Mouse (Mus musculus) T-cell, adult 2 months (primary cell): Measurements from ENCODE around the gene Uhrf1bp1l.

Experiments used
- DNase-seq: peaks from one replicate; pipeline ENCODE4 v3.0.0; 2022; ENCODE audit warnings: low spot score

The Uhrf1bp1l gene

DNA sequence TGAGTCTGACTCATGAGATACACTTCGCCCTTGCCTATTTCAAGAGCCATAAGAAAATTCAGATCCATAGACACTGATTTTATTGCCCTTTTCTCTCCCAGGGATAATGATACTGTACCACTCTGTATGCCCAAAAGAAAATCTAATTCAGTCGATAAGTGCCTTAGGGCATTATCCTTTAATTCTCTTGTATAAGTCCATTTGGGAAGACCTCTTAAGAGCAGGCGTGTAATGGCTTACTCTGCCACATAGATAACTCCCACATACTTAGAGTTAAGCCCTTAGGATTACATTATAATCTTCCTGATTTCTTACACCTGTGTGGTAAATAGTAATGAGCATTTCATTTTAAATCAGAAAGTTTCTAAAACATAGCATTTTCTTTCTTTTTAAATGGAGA lies 1.8 kb downstream of the Uhrf1bp1l start:
- DNase-seq: no peak

DNA sequence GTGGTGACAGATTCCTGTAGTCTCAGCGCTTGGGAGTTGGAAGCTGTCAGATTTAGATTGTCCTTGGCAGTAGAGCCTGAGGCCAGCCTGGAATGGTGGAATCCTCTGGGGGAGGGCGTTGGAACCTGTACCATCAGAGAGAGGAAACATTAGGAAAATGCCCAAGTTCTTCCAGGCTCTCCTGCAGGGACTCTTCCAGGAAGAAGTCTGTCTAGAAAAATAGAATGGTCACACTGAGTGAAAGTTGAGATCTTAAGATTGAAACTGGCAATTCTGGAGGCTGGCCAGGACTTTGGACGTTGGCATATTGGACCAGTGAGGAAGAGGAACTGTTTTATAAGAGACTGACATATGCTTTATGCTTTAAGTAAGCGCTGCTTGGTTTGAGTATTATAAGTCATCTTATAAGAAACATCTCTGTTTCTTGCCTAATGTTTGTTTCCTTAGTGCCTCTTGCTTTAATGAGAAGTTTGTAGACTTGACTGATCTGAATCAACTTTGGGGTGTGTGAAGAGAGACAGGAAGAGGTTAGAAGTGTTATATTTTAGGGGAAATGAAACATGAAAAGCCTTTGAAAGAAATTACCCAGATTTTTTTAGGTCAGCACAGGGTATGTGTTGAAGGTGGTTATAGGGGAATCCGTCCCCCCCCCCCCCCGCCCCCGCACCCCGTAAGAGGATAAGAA lies 2.6 kb downstream of the Uhrf1bp1l start:
- no peak for DNase-seq

DNA sequence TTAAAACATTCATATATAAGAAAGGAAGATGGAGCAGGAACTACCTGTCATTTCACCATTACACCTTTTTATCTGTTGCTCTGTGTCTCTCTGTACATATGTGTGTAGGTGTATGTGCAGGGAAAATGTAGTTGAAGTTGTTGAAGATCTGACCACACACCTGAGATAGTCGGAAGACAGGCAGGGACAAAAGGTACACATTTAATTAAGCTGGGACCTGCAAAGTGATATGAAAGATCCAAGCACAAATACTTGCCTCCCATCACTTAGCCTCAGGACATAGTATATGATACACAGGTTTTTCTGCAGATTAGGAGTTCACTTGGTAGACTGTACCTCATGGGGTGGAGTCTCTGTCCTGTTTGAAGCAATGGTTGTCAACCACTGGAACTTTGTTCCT lies 3.1 kb downstream of the Uhrf1bp1l start:
- DNase-seq: no peak

- no peak for DNase-seq
These were observed 3.8 kb downstream of the Uhrf1bp1l start for GRCm38 (mm10) chr10:89748619-89749018.

DNA sequence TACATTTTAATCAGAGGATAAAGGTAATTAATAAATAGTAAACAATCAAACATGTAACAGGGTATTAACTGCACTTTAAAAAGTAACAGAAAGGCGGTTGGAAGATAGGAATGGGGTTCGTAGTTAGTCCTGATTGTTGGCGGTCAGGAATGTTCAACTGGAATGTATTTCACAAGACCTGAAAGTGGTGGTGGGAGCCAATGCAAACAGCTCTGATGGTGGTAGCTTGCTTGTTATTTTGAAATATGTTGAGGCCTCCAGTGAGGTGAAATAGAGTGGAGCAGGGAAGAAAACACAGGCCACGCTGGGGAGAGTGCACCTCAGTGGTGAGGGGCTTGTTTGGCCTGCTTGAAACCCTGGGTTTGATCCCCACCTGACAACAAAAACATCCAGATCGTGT lies 6.3 kb downstream of the Uhrf1bp1l start:
- no peak for DNase-seq

- no peak for DNase-seq
These were observed 10.4 kb downstream of the Uhrf1bp1l start for GRCm38 (mm10) chr10:89755231-89755630.

DNA sequence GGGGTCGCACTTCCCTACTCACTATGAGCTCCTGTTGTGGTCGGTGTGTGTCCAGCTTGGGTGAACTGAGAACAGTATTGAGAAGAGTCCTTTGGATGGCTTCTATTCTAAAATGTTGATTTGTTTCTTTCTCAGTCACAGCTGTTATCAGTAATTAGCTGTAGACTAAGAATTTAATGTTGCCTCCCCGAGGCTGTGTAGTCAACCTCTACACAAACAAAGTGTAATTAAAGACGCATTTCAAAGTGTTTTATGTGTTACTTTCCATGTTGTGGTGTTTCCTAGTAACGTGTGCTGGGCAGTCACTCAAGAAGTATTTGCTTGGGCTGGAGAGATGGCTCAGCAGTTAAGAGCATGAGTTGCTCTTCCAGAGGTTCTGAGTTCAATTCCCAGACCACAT lies 16.0 kb downstream of the Uhrf1bp1l start:
- DNase-seq: no peak

- no peak for DNase-seq
These were observed 19.8 kb downstream of the Uhrf1bp1l start for GRCm38 (mm10) chr10:89764457-89765121.

DNA sequence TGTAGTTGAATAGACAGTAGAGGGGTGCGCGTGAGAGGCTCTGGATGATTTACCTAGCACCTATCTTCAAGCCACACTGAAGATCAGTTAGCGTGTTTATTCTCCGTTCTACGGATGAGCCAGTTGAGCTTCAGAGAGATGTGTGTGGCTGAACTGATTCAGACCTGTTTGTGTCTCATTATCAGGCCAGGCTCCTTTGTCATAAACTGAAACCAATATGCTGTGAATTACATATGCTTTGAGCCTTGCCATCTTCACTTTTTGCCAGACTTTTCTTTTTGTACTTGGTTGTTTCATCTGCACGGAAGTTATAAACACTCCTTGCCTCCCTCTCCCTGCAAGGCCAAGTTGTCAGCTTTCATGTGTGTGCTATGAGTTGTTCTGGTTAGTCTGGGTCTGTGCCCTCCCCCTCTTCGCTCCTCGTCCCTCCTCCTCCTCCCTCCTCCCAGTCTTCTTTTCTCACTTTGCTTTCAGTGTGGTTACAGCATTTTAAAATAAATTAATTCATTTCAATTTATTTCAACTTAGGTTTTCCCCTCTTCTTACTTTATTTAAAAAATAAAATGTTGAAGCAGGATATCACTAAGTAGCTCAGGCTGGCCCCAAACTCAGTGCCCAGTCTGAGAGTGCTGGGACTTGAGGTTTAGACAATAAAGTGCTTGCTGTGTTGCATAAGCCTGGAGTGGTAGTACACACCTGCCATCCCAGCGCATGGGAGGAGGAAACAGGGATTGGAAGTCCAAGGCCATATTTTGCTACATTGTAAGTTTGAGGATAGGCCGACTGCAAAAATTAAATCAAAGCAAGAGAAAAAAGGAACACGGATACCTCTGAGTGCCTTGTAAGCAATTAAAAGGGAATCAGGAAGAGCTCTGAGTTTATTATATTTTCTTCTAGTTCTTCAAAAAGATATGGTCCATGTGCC lies 21.3 kb downstream of the Uhrf1bp1l start:
- peak; percentile 31 for DNase-seq

GRCm38 (mm10) chr10:89768352-89769020 lies 23.7 kb downstream of the Uhrf1bp1l start:
- no peak for DNase-seq

DNA sequence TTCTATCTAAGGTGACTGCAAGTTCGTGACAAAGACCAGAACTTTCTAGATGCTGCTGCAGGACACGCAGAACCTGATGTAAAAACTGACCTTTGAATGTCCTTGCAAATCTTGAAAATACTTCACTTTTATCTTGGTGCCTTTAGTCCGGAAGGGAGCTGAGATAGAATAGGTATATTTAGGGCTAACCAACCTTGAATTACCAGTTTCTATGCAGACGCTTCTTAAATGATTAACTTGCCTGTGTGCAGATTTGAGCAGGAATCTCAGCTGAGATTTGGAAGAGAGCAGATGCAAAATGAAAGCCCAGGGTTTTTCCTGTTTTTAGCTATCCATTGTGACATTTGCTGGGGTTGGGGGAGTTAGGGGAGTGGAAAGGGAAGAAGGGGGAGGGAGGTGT lies 24.3 kb downstream of the Uhrf1bp1l start:
- DNase-seq: no peak

- no peak for DNase-seq
These were observed 27.1 kb downstream of the Uhrf1bp1l start for GRCm38 (mm10) chr10:89771894-89772293.

DNA sequence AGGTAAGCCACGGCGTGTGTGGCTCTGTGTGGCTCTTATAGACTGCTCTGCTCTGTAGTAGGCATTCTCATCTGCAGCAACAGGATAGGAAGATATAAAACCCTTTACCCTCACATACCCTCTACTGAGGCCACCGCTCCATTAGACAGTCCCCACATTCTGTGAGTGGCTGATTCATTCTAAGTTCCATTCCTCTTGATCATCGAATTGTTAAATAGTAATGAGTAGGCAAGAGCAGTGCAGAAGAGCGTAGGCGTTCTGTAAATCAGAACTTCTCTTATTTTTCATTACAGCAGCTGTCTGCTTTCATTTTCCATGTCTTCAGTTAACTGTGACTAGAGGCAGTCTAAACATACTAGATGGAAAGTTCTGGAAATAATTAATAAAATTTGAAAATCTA lies 31.2 kb downstream of the Uhrf1bp1l start:
- DNase-seq: no peak

DNA sequence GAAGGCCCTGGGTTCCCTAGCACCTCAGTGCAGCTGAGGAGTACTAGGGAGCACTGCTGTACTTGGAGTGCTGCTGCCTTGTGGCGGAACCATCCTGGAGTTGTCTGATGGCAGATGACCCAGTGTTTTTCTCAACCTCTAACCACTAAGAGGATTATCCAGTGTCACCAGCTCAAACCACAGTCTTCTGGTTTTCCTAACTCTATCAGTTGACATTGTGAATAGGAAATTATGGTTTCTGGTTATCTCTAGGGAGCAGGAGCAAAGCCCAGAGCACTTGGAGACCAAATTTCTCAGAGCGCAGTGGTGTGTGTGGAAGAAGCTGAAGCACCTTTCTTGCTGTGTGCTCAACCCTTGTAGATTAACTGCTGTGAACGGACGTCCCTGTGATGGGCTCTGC lies 47.1 kb downstream of the Uhrf1bp1l start:
- no peak for DNase-seq

- no peak for DNase-seq
These were observed 49.3 kb downstream of the Uhrf1bp1l start for GRCm38 (mm10) chr10:89794121-89794520.

DNA sequence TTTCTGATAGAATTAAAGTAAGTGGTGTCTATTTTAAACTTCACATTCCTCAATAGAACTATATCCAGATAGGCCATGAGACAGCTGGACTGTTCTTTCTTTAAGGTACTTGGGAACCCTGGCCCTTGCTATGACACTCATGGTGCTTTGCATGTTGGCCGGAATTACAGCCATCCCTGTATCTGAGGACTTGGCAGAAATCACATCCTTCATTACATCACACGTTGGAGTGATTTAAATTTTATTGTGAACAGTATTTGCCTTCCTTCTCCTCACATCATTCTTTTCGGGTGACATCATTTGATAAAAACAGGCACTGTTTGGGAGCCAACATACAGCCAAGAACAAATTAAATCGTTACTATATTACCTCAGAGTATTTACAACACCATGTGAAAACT lies 74.4 kb downstream of the Uhrf1bp1l start:
- no peak for DNase-seq

DNA sequence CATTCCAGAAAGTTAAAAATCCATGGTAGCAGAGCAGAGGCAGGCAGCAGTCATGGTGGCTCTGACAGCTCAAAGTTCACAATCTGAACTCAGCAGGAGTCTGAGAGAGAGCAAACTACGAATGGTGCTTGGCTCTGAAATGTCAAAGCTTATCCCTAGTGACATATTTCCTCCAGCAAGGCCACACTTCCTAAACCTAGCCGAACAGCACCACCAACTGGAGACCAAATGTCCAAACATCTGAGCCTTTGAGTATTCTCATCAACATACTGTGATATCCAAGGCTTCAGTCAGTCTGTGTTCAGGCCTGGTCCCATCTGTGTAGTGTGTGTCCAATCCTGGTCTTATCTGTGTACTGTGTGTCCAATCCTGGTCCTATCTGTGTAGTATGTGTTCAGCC lies 79.1 kb downstream of the Uhrf1bp1l start:
- DNase-seq: peak; percentile 5

- DNase-seq: no peak
These were observed 82.1 kb downstream of the Uhrf1bp1l start for GRCm38 (mm10) chr10:89826896-89827295.

DNA sequence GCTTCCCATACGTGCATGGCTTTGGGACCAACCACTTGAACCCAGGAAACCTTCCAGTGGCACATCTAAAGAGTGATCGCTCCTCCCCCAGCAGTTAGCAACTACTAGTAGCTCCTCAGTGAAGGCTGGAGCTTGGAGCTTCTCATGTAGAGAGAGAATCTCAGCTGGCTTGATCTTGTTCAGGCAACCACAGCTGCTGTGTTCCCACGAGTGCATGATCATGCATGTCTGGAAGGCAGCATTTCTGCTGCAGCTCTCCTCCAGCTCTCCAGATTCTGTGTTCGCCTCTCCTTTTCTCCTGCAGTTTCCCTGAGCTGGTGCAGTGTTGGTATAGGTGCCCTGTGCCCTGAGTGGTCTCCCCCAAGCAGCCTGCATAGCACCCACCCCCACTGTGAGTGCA lies 87.5 kb downstream of the Uhrf1bp1l start:
- DNase-seq: no peak

GRCm38 (mm10) chr10:89833166-89833565 lies 88.4 kb downstream of the Uhrf1bp1l start:
- no peak for DNase-seq

DNA sequence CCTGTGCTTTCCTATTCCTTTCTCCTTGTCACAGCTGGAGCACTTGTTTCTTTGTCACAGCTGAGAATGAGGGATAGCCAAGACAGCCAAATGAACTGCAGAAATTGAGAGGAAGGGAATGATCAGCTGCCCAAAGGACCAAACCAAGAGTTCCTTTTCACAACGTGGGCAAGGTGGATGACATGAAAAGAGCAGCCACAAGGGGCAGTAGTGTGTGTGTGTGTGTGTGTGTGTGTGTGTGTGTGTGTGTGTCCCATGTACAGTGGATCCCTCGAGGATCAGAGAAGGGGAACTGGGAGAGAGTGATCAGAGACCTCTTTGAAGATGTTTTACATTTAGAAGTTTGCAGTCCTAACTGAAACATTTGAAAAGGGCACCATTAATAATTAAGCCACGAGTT lies 92.7 kb downstream of the Uhrf1bp1l start:
- DNase-seq: no peak

DNA sequence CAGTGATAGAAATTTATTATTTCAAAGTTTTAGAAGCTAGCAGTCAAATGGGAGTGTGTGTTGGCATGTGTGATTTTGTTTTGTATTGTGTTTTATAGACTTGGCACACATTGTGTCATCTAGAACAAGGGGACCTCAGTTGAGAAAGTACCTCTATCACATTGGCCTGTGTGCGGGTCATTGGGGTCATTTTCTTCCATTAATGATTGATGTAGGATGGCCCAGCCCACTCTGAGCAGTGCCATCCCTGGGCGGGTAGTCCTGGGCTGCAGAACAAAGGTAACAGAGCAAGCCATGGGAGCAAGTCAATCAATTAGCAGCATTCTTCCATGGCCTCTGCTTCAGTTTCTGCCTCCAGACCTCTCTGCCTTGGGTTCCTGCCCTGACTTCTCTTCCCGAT lies 94.0 kb downstream of the Uhrf1bp1l start:
- DNase-seq: no peak
